Mouse (Mus musculus): ENCODE measurements around the gene P3h2.

DNA sequence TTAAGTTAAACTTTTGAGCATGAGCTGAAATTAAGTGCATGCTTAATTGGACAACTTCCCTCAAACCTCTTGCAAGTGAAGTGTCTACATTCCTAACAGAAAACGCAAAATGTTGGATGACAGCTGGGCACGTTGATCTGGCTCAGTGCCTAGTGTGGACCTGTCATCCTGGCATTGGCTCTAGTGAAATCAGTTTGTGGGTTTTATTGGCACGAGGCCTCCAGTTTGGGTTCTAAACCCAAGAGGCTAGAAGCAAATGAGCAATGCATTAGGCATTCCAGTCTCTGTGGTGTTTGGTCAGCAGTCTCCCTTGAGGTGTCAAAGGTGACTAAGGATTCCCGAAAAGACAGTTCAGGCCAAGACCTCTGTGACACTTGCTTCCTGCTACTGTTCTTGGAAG, 102.3 kb downstream of the P3h2 start:
- no peak for TF ChIP-seq GATA1 (IDR thresholded peaks at IDR 0.05; ENCODE audit: borderline replicate concordance, low read length)
- no peak for TF ChIP-seq FLI1 (IDR thresholded peaks at IDR 0.05; ENCODE audit: low read length)

Data from megakaryocyte, embryonic 14.5 days (primary cell).